Mouse (Mus musculus) spleen, postnatal 4 days (tissue): ENCODE measurements at regions not wholly inside any gene's neighbourhood (a gene's known extent, or its start where the extent isn't known, plus 50 kb on each side); places are given as distances from the start of the nearest gene placed in this dataset.

Experiments used
- DNase-seq, 2 experiments: peaks; one replicate each; pipeline ENCODE4 v3.0.0; 2022; ENCODE audit warnings: low spot score in 2 of 2

GRCm38 (mm10) chr8:115626396-115627136, 81.0 kb downstream of the Maf start:
- no peak for DNase-seq

GRCm38 (mm10) chr8:115625072-115625471, 82.5 kb downstream of the Maf start:
- DNase-seq, result no peak

GRCm38 (mm10) chr8:115618049-115618760, 89.4 kb downstream of the Maf start:
- DNase-seq, result peak in 1 of 2 experiments; percentile 16

DNA sequence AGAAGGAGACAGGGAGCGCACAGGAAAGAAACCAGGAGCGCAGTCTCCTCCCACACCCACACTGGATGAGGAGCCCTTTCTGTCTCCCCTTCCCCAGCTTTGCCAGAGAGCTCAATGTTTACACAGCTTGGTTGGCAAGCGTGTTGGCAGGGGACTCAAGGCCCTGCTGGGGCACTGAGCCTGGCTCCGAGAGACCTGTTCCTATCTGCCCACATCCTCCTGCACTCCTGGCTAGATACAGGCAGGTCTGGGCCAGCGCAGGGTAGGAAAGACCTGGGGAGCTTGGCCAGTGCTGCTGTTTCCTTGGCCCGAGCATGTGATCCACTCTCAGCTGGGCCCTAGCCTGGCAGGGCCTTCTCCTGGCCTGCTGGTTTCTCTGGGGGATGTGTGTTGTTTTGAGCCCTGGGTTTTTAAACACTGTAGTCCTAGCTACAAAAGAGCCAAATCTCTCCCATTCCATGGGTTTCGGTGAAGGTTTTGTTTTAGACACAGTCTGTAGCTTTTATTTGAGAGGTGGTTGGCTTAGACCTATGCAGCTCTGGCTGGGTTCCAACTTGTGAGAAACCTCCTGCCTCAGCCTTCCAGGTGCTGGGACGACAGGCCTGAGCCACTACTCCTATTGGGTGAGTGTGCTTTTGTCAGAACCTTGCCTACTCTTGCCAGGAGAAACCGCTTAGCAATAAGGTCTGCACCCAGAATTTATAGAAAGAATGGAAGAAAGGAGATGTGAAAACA, 90.6 kb downstream of the Maf start:
- DNase-seq, result no peak

DNA sequence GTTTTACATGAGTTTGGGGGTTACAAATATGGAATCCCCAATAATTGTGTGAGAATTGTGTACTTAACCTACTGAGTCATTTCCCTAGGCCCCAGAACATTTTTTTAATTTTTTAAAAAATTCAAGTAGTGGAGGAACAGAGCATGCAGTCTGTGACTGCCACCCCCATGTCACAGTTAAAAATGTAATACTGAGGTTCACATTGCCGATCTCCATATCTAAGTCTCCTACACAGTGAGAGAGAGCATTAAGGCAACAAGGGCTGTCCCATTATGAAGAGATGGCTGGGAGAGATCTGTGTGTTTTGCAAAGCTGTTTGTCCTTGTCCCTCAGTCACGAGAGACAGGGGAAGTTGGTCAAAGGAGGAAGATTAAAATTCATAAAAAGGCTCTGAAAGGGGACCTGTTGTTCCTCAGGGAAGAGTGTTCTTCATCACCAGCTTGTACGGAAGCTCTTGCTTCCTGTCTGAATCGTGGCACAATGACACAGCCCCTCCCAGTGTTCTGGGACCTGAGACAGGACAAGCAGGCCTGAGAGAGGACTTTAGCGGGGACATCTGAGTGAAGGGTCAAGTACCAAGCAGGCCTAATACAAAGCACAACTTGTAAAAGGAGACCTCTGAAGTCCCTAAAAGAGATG, 93.5 kb downstream of the Maf start:
- no peak for DNase-seq

GRCm38 (mm10) chr8:115612119-115612518, 95.5 kb downstream of the Maf start:
- no peak for DNase-seq

DNA sequence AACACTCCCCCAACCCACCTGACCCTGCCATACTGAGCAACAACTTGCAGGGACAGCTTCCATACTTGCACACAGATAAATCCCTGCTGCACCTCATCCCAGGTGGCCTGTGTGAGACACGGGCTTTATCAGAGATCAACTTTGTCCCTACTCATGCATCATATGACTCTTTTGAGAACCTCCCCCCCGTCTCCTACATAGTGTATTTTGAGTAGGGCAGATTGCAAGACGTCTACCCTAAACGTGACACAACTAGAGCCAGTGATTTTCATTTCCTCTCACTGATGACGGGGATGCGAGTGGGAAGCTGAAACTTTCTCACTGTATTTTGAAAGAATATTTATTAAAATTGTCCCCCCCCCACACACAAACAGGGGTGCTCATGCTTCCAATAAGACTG, 107.8 kb downstream of the Maf start:
- no peak for DNase-seq

- no peak for DNase-seq
These were observed 110.2 kb downstream of the Maf start for GRCm38 (mm10) chr8:115597226-115597953.

DNA sequence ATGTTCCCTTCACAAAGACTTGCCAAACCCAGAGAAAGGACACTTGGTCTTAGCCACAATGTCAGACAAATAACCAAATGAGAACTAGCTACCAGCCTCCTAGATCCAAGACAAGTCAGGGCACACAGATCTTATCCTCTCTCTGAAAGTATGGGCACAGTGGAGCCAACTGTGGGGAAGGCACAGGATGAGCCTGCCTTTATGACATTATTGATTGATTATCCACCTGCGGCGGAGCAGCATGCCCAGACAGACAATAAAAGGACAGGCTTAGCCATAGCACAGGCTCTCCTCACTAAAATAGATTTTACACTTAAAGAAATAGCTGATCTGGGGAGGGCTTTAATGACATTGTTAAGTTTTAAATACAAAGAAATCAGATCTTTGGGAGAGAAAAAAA, 117.9 kb downstream of the Maf start:
- DNase-seq, result no peak

DNA sequence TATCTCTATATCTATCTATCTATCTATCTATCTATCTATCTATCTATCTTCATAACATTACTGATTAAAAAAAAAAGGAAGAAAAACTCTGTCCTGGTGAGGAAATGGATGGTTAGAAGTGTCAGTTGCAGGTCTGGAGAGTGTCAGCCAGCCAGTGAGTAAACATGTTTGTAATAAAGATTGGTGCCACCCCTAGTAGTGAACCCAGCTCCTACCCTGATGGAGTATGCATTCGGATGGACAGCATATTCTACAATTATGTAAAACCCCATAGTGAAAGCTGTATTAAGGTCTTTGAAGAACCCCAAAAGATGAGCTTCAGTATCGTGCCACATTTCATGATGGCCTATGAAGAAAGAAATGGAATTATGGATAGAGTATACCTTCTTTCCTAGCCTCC, 118.5 kb downstream of the Maf start:
- DNase-seq, result no peak

GRCm38 (mm10) chr8:115584311-115584907, 123.2 kb downstream of the Maf start:
- no peak for DNase-seq

GRCm38 (mm10) chr8:115583221-115583620, 124.4 kb downstream of the Maf start:
- no peak for DNase-seq

DNA sequence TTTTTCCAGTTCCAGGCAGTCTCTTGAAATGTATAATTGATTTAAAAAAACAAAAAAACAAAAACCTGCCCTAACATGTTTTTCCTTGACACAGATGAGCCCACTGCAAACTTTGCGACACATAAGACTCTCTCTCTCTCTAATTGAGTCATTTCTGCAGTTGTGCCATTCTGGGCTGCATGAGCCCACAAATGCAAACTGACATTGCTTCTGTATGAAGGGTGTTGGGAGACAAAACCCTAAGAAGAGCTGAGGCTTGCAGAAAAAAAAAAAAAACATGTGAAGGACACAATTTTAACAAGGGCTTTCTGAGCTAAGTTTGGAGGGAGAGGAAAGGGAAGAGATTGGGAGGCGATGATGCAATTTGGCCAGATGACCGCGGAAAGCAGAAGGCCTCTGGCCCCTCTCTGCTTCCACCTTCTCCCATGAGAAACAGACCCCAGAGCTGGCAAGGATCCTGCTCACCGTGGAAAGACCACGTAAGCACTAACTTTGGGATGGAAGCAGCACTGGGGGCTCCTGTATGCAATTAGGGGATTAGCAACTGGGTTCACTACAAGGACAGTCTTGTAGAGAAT, 125.6 kb downstream of the Maf start:
- DNase-seq, result no peak

DNA sequence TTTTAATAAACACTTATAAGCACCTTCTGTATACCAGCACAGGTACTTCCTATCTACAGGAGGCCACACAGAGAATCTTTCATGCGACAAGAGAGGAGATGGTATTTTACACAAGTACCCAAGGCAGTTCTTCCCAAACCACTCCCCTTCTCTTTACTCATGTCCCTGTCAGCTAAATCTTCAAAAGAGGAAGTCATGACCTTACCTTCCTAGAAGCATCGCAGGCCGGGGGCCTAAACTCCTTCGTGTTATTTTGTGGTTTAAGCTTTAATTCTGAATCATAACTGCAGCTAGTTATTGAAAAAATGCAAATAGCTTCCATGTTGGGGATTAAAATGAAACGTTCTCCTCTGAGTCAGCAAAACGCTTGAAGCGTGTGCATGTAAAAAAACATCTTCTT, 139.2 kb downstream of the Maf start:
- no peak for DNase-seq

- DNase-seq, result no peak
These were observed 141.8 kb downstream of the Maf start for GRCm38 (mm10) chr8:115565768-115566167.

DNA sequence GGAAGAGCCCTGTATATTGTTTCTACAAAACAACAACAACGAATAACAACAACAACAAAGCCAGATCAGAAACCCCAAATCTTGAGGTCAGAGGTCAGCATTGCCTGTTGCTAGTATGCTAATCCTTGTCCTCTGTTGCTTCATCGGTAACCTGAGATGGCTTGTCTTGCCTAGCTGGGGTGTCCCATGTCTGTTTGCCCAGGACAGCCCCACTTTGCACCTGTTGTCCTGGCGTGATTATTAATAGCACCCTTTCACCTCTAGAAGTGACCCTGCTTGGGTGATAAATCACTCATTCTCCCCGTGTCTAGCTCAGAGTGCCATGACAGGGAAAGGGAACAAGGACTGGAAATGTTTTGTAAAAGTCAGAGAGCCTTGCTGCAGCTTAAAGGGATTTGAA, 145.2 kb downstream of the Maf start:
- no peak for DNase-seq

DNA sequence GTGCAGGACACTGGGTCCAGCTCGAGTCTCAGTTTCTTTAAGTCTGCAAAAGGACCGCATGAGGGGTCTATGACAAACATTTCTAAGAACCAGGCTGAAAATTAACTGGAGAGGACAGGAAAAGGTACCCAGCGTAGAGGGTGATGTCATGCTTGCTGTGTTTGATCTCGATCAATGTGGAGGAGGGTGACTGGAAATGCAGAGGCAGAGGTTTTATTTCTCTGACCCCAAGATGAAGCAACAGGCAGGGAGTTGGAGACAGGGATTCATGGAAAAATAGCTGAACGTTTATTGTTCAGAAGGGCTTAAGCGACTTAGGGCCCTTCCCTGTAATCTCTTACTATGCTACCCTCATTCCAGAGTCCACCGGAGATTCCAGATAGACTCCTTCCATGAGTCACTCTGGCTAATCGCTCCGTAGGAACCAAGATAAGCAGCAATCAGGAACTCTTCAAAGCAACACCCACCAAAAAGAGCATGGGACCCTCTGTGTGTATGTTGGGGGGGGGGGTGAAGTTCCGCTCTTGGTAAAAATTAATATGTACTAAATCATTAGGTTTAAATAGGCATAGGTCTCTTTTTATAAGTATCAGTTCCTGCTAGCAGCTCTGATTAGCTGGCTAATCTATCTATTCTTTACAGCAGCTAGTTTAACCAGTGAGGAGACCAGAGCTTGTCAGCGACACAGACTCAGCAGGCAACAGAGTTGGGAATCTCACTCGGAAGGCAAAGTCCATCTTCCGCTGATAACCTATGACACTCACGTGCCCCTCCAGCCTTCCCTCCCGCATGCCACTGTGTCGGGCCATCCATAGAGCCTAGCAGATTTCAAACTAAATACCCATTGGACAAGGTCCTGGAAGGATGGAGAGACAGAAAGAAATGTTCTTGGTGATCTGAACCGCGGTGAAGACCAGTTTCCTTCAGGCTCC, 146.3 kb downstream of the Maf start:
- no peak for DNase-seq

DNA sequence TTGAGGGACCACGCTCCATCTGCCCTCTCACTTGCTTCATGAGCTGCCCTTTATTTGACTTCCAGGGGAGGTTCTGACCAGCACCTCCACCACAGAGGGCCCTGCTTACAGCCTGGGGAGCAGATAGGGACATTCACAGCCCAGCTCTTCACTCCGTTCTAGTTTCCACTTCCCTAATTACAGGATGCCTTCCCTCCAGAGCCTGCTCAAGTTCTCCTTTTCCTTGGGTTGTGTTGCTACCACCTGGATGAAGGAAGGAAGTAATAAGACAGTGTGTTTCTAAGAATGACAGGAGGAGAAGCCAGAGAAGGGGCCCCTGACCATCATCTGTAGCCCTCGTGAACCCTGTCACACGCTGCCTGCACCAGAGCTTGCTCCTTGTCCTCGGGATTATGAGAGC, 152.1 kb downstream of the Maf start:
- DNase-seq, result no peak

DNA sequence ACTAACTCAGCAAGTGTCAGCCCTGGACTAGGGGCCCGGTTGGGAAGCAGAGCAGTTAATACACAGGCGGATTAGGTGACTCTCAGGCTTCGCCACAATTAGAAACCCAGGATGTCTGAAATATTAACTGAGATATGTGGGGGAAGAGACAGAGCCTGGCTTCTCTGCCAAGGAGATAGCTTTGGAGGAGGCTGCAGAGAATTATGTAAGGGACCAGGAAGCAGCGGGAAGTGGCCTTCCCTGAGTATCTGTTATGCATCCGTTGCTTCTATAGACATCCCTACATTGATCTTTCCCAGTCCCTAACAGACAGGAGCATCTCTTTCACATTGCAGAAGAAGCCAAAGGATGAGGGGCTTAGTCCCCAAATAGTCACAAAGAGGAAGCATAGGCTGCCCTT, 153.4 kb downstream of the Maf start:
- DNase-seq, result no peak

DNA sequence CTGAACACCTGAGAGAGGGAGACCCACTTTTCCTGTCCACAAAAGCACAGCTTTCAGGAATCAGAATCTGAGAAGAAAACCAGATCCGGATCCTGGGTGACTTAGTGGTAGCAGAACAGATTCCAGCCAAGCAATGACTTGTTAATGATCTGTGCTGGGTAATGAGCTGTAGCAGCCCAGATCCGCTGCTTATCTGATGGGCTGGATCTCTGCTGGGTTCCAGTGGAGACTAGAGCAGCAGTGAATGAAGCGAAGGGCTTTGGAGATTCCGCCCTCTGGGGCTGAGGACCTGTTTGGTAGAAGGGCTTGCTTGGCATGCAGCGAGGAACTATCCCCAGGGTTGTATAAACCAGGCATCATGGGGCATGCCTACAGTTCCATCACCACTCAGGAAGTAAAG, 156.3 kb downstream of the Maf start:
- no peak for DNase-seq
